In genomic region chr5:24110068-24110467, GRCm38 (mm10) we compare ENCODE assay signal across 8 mouse cellular contexts. TPM values are rescaled to one million over a fixed set of nuclear protein-coding genes. Genes with fewer than 3 reads are reported as not detected.
DNase-seq lines count a peak whose midpoint lies in the region; ATAC-seq and TF ChIP-seq lines count a peak whose summit lies in the region.

No protein-coding gene starts in this region.

- 73% methylated on average over 5 of the region's 5 CpGs for WGBS in lung, postnatal 0 days

- H3K4me2 ChIP-seq in lung, postnatal 0 days (replicated peaks; ENCODE audit: low read depth, low read length) = no peak overlapping the region

- TF ChIP-seq EP300 in lung, postnatal 0 days (IDR thresholded peaks at IDR 0.05) = no peak

- H3K9me3 ChIP-seq in lung, postnatal 0 days (ENCODE audit: low read length) = no peaks in the 10 kb centered on the region

- no peak for ATAC-seq in lung, postnatal 0 days

- no peak overlapping the region for H3K4me3 ChIP-seq in lung, postnatal 0 days (ENCODE audit: low read depth, low read length)

- no peak for TF ChIP-seq CTCF in lung, postnatal 0 days (IDR thresholded peaks at IDR 0.05)

- H3K36me3 ChIP-seq in lung, postnatal 0 days (ENCODE audit: insufficient read depth, low read length) = no peaks in the 10 kb centered on the region
- H3K36me3 ChIP-seq in splenic B cell, adult 2 months (ENCODE audit: control insufficient read depth, insufficient read depth, low read length, poor library complexity, severe bottlenecking) = no peaks in the 10 kb centered on the region

- H3K9ac ChIP-seq in lung, postnatal 0 days (replicated peaks; ENCODE audit: low read depth) = no peak overlapping the region

- peak; percentile 27 for DNase-seq in adrenal gland, adult 2 months
- DNase-seq in adrenal gland, adult 8-10 months = no peak
- peak; percentile 28 for DNase-seq in lung, postnatal 0 days (ENCODE audit: low spot score)
- DNase-seq in lung, adult 18-20 months = no peak
- DNase-seq in forelimb bud, embryonic 11.5 days (ENCODE audit: low read depth, low spot score) = peak; percentile 35
- DNase-seq in splenic B cell, adult 2 months (ENCODE audit: low read depth, low spot score) = peak; percentile 15
- DNase-seq in cerebellum, adult 8-10 months = no peak
- no peak for DNase-seq in right cerebral cortex, postnatal 14 days

- no peaks in the 10 kb centered on the region for H3K4me1 ChIP-seq in lung, postnatal 0 days (ENCODE audit: insufficient read depth, low read depth, low read length)

- no peaks in the 10 kb centered on the region for H3K27me3 ChIP-seq in lung, postnatal 0 days (replicated peaks; ENCODE audit: insufficient read depth, low read length)
- H3K27me3 ChIP-seq in splenic B cell, adult 2 months (ENCODE audit: control insufficient read depth, insufficient read depth, low read length, poor library complexity, severe bottlenecking) = no peaks in the 10 kb centered on the region

- no peak overlapping the region for H3K27ac ChIP-seq in lung, postnatal 0 days (ENCODE audit: low read length)

RNA-seq across cellular contexts. Expression of gene Klhl7, which starts 9.7 kb away (rescaled TPM):
- 10 to 100 TPM; 31.4 to 37.6 TPM for total RNA-seq in adrenal gland, adult 2 months (2021)
- polyA plus RNA-seq in adrenal gland, adult 2 months (2012; rRNA removed) = 0.79 and 0.91 TPM in 2 replicates
- 10 to 100 TPM; 37.0 to 41.8 (median 39.4) TPM for total RNA-seq in adrenal gland, adult 8-10 months (2022)
- 22.6 and 26.6 TPM in 2 replicates for polyA plus RNA-seq in lung, postnatal 0 days (2015; fragmentation: Nextera tagmentation; extraction: Ambion mirVana)

RNA-seq across cellular contexts. Expression of gene Nupl2, which starts 54.7 kb away (rescaled TPM):
- total RNA-seq in adrenal gland, adult 2 months (2021) = 1 to 10 TPM; 6.3 to 9.3 TPM
- 7.7 and 7.9 TPM in 2 replicates for polyA plus RNA-seq in adrenal gland, adult 2 months (2012; rRNA removed)
- 10 to 100 TPM in 2 of 4 experiments, 1 to 10 TPM in 2; 7.8 to 16.5 (median 10.3) TPM for total RNA-seq in adrenal gland, adult 8-10 months (2022)
- 7.7 and 8.0 TPM in 2 replicates for polyA plus RNA-seq in lung, postnatal 0 days (2015; fragmentation: Nextera tagmentation; extraction: Ambion mirVana)

Comparison
In these comparisons a context has a peak if more than half of its experiments do, and no peak if none do; other contexts are left out.
1. DNase-seq: peak in adrenal gland, adult 2 months (single experiment), lung, postnatal 0 days (single experiment), forelimb bud, embryonic 11.5 days (single experiment) and splenic B cell, adult 2 months (single experiment); none in adrenal gland, adult 8-10 months (single experiment), lung, adult 18-20 months (0 of 2), cerebellum, adult 8-10 months (single experiment) and right cerebral cortex, postnatal 14 days (single experiment).